Mouse (Mus musculus): ENCODE results near the gene Fam172a. TPM values are rescaled to one million over a fixed set of nuclear protein-coding genes. Genes with fewer than 3 reads are reported as not detected.

The Fam172a gene
- polyA plus RNA-seq, 1 experiment from 2014 or later, result 49.0 TPM

GRCm38 (mm10) chr13:78181071-78181929 lies 479.5 kb downstream of the Fam172a start:
- ATAC-seq (replicated peaks; ENCODE audit: low FRiP score) (peak; percentile 11), DNase-seq (ENCODE audit: low spot score) (peak; percentile 72)
- under 1% methylated on average over 44 of the region's 44 CpGs for WGBS
- peaks cover 7% of the 10 kb centered on the region; the same call in 1 of the 2 replicates for H3K4me1 ChIP-seq (replicated peaks; ENCODE audit: control insufficient read depth, insufficient read depth, low read length)
- H3K4me3 ChIP-seq (ENCODE audit: low read depth, low read length), result peak overlapping the region; percentile 32
- no peaks in the 10 kb centered on the region for H3K36me3 ChIP-seq (ENCODE audit: control insufficient read depth, insufficient read depth, low read length)
- peak overlapping the region; percentile 63 for H3K4me2 ChIP-seq (ENCODE audit: low read depth, low read length, severe bottlenecking)
- peak overlapping the region; percentile 75 for H3K9ac ChIP-seq (ENCODE audit: low read length)
- peaks cover 31% of the 10 kb centered on the region for H3K27me3 ChIP-seq (ENCODE audit: control insufficient read depth, insufficient read depth, low read length)
- H3K9me3 ChIP-seq (ENCODE audit: control insufficient read depth, low read length), result no peaks in the 10 kb centered on the region
- H3K27ac ChIP-seq (ENCODE audit: low read depth, low read length), result peak overlapping the region; percentile 93

- peak overlapping the region; percentile 32 for H3K4me3 ChIP-seq (ENCODE audit: low read depth, low read length)
- H3K4me2 ChIP-seq (ENCODE audit: low read depth, low read length, severe bottlenecking), result peak overlapping the region; percentile 63
- WGBS, result under 1% methylated on average over 14 of the region's 14 CpGs
- DNase-seq (ENCODE audit: low spot score), result peak; percentile 66
- H3K27ac ChIP-seq (ENCODE audit: low read depth, low read length), result peak overlapping the region; percentile 93
- peak; percentile 38 for ATAC-seq (replicated peaks; ENCODE audit: low FRiP score)
- no peaks in the 10 kb centered on the region for H3K36me3 ChIP-seq (ENCODE audit: control insufficient read depth, insufficient read depth, low read length)
- peak overlapping the region; percentile 75 for H3K9ac ChIP-seq (ENCODE audit: low read length)
- no peaks in the 10 kb centered on the region for H3K9me3 ChIP-seq (ENCODE audit: control insufficient read depth, low read length)
- peaks cover 37% of the 10 kb centered on the region for H3K27me3 ChIP-seq (ENCODE audit: control insufficient read depth, insufficient read depth, low read length)
- H3K4me1 ChIP-seq (replicated peaks; ENCODE audit: control insufficient read depth, insufficient read depth, low read length), result peaks cover 7% of the 10 kb centered on the region; the same call in 1 of the 2 replicates
These were observed 480.2 kb downstream of the Fam172a start for GRCm38 (mm10) chr13:78181930-78182558.

- Histone ChIP-seq H3K4me2 (ENCODE audit: low read depth, low read length, severe bottlenecking) (peak overlapping the region; percentile 63), H3K4me3 (ENCODE audit: low read depth, low read length) (peak overlapping the region; percentile 32), H3K9me3 (ENCODE audit: control insufficient read depth, low read length) (no peaks in the 10 kb centered on the region), H3K27ac (ENCODE audit: low read depth, low read length) (peak overlapping the region; percentile 93), H3K36me3 (ENCODE audit: control insufficient read depth, insufficient read depth, low read length) (peaks cover under 1% of the 10 kb centered on the region; the same call in 1 of the 2 replicates), H3K9ac (ENCODE audit: low read length) (peak overlapping the region; percentile 75), H3K4me1 (replicated peaks; ENCODE audit: control insufficient read depth, insufficient read depth, low read length) (peaks cover 11% of the 10 kb centered on the region; the same call in 1 of the 2 replicates), H3K27me3 (ENCODE audit: control insufficient read depth, insufficient read depth, low read length) (peaks cover 46% of the 10 kb centered on the region)
- 1% methylated on average over 5 of the region's 5 CpGs for WGBS
- no peak for ATAC-seq (replicated peaks; ENCODE audit: low FRiP score)
- no peak for DNase-seq (ENCODE audit: low spot score)
These were observed 481.2 kb downstream of the Fam172a start for GRCm38 (mm10) chr13:78183004-78183403.

GRCm38 (mm10) chr13:78183986-78184385 lies 482.2 kb downstream of the Fam172a start:
- WGBS, result 6% methylated on average over 5 of the region's 5 CpGs
- Histone ChIP-seq H3K4me2 (ENCODE audit: low read depth, low read length, severe bottlenecking) (peak overlapping the region; percentile 63; the same call in 1 of the 2 replicates), H3K9me3 (ENCODE audit: control insufficient read depth, low read length) (no peaks in the 10 kb centered on the region), H3K4me3 (ENCODE audit: low read depth, low read length) (peak overlapping the region; percentile 9; the same call in 1 of the 2 replicates), H3K4me1 (replicated peaks; ENCODE audit: control insufficient read depth, insufficient read depth, low read length) (peaks cover 18% of the 10 kb centered on the region), H3K36me3 (ENCODE audit: control insufficient read depth, insufficient read depth, low read length) (peaks cover 2% of the 10 kb centered on the region; the same call in 1 of the 2 replicates), H3K27ac (ENCODE audit: low read depth, low read length) (peak overlapping the region; percentile 93), H3K27me3 (ENCODE audit: control insufficient read depth, insufficient read depth, low read length) (peaks cover 52% of the 10 kb centered on the region), H3K9ac (ENCODE audit: low read length) (peak overlapping the region; percentile 51)
- ATAC-seq (replicated peaks; ENCODE audit: low FRiP score), result peak; percentile 55
- DNase-seq (ENCODE audit: low spot score), result peak; percentile 65

- Histone ChIP-seq H3K4me2 (ENCODE audit: low read depth, low read length, severe bottlenecking) (peak overlapping the region; percentile 26; the same call in 1 of the 2 replicates), H3K27ac (ENCODE audit: low read depth, low read length) (peak overlapping the region; percentile 93), H3K9ac (ENCODE audit: low read length) (peak overlapping the region; percentile 51), H3K9me3 (ENCODE audit: control insufficient read depth, low read length) (no peaks in the 10 kb centered on the region), H3K4me3 (ENCODE audit: low read depth, low read length) (no peak overlapping the region), H3K27me3 (ENCODE audit: control insufficient read depth, insufficient read depth, low read length) (peaks cover 50% of the 10 kb centered on the region), H3K4me1 (replicated peaks; ENCODE audit: control insufficient read depth, insufficient read depth, low read length) (peaks cover 17% of the 10 kb centered on the region), H3K36me3 (ENCODE audit: control insufficient read depth, insufficient read depth, low read length) (peaks cover 2% of the 10 kb centered on the region; the same call in 1 of the 2 replicates)
- WGBS, result 4% methylated on average over 14 of the region's 14 CpGs
- ATAC-seq (replicated peaks; ENCODE audit: low FRiP score) (no peak), DNase-seq (ENCODE audit: low spot score) (peak; percentile 69)
These were observed 483.1 kb downstream of the Fam172a start for GRCm38 (mm10) chr13:78184786-78185466.

- ATAC-seq (replicated peaks; ENCODE audit: low FRiP score), result no peak
- Histone ChIP-seq H3K4me2 (ENCODE audit: low read depth, low read length, severe bottlenecking) (no peak overlapping the region; the same call in 1 of the 2 replicates), H3K9me3 (ENCODE audit: control insufficient read depth, low read length) (no peaks in the 10 kb centered on the region), H3K4me1 (replicated peaks; ENCODE audit: control insufficient read depth, insufficient read depth, low read length) (peaks cover 17% of the 10 kb centered on the region), H3K36me3 (ENCODE audit: control insufficient read depth, insufficient read depth, low read length) (peaks cover 2% of the 10 kb centered on the region; the same call in 1 of the 2 replicates), H3K4me3 (ENCODE audit: low read depth, low read length) (no peak overlapping the region), H3K9ac (ENCODE audit: low read length) (peak overlapping the region; percentile 30; the same call in 1 of the 2 replicates), H3K27me3 (ENCODE audit: control insufficient read depth, insufficient read depth, low read length) (peaks cover 49% of the 10 kb centered on the region), H3K27ac (ENCODE audit: low read depth, low read length) (peak overlapping the region; percentile 93)
- 12% methylated on average over 12 of the region's 12 CpGs for WGBS
- DNase-seq (ENCODE audit: low spot score), result peak; percentile 78
These were observed 484.6 kb downstream of the Fam172a start for GRCm38 (mm10) chr13:78186340-78186946.

GRCm38 (mm10) chr13:78187833-78188232 lies 486.0 kb downstream of the Fam172a start:
- Histone ChIP-seq H3K4me2 (ENCODE audit: low read depth, low read length, severe bottlenecking) (peak overlapping the region; percentile 38), H3K9me3 (ENCODE audit: control insufficient read depth, low read length) (no peaks in the 10 kb centered on the region), H3K4me1 (replicated peaks; ENCODE audit: control insufficient read depth, insufficient read depth, low read length) (peaks cover 17% of the 10 kb centered on the region), H3K27me3 (ENCODE audit: control insufficient read depth, insufficient read depth, low read length) (peaks cover 50% of the 10 kb centered on the region), H3K36me3 (ENCODE audit: control insufficient read depth, insufficient read depth, low read length) (peaks cover 2% of the 10 kb centered on the region; the same call in 1 of the 2 replicates), H3K4me3 (ENCODE audit: low read depth, low read length) (0 out of 2 replicates have a peak overlapping the region, but pooled peaks have one; percentile 5), H3K27ac (ENCODE audit: low read depth, low read length) (peak overlapping the region; percentile 68), H3K9ac (ENCODE audit: low read length) (peak overlapping the region; percentile 57)
- 33% methylated on average over 5 of the region's 5 CpGs for whole genome bisulfite sequencing
- ATAC-seq (replicated peaks; ENCODE audit: low FRiP score) (no peak), DNase-seq (ENCODE audit: low spot score) (no peak)
